18 mouse cellular contexts compared by ENCODE assay signal in the genomic region with DNA sequence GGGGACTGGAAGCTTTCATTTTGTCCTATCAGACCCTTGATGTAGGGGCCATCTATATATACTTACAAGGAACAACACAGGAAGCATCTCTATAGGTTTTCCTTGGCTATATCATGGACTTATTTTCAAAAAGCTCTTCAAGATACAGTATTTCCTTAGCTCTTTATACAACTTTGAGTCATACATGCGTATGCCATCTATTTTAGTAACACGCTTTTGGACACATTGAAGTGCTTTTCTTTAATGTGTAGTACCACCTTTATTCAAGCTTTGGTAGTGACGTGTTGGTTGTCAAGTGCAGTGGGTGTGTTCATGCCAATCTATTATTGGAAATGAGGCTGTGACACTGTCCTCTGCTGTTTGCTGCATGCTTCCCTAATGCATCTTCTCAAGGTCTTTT.
"Had no signal": no experiment of that assay in that cellular context is flagged by ENCODE, and none has a peak within 500 bp of the region (broad histone marks: within the 10 kb centered on the region; RNA-seq: fewer than 3 reads in every experiment).

No protein-coding gene starts in this region.

- H3K27ac ChIP-seq: liver, embryonic 15.5 days; lung, embryonic 15.5 days; macrophage; midbrain, embryonic 12.5 days; neural tube, embryonic 12.5 days; stomach, embryonic 15.5 days; stomach, postnatal 0 days had no signal

- H3K27me3 ChIP-seq: liver, embryonic 15.5 days; lung, embryonic 15.5 days; megakaryocyte, embryonic 14.5 days; midbrain, embryonic 12.5 days; neural tube, embryonic 12.5 days; stomach, embryonic 15.5 days had no signal

- H3K4me2 ChIP-seq: liver, embryonic 15.5 days; lung, embryonic 15.5 days; midbrain, embryonic 12.5 days; neural tube, embryonic 12.5 days; stomach, embryonic 15.5 days had no signal

- DNase-seq: liver, postnatal 0 days; lung, adult 2 months; lung, postnatal 14 days; lung, postnatal 36 days; midbrain, embryonic 14.5 days; right cerebral cortex, postnatal 14 days; thymus, adult 18-20 months; thymus, postnatal 14 days; thymus, postnatal 36 days had no signal

- H3K4me3 ChIP-seq: liver, embryonic 15.5 days; lung, embryonic 15.5 days; megakaryocyte, embryonic 14.5 days; midbrain, embryonic 12.5 days; neural tube, embryonic 12.5 days; stomach, embryonic 15.5 days had no signal

- ATAC-seq: liver, postnatal 0 days; lung, postnatal 0 days had no signal

- H3K36me3 ChIP-seq: liver, embryonic 15.5 days; lung, embryonic 15.5 days; midbrain, embryonic 12.5 days; neural tube, embryonic 12.5 days; stomach, embryonic 15.5 days had no signal

- H3K9ac ChIP-seq: liver, embryonic 15.5 days; liver, postnatal 0 days; lung, embryonic 15.5 days; midbrain, embryonic 12.5 days; neural tube, embryonic 12.5 days; stomach, embryonic 15.5 days had no signal

- H3K4me1 ChIP-seq: liver, embryonic 15.5 days; lung, embryonic 15.5 days; megakaryocyte, embryonic 14.5 days; midbrain, embryonic 12.5 days; neural tube, embryonic 12.5 days; stomach, embryonic 15.5 days had no signal

- H3K9me3 ChIP-seq: liver, embryonic 15.5 days; lung, embryonic 15.5 days; midbrain, embryonic 12.5 days; neural tube, embryonic 12.5 days; stomach, embryonic 15.5 days had no signal
